Mouse (Mus musculus): ENCODE measurements at regions not wholly inside any gene's neighbourhood (a gene's known extent, or its start where the extent isn't known, plus 50 kb on each side); places are given as distances from the start of the nearest gene placed in this dataset.
A peak's percentile ranks its signal among the peaks of the same experiment; 100 is the strongest.

- no peak for DNase-seq (ENCODE audit: low read depth)
These were observed 53.2 kb upstream of the Dazl start for GRCm38 (mm10) chr17:50346451-50347192.

GRCm38 (mm10) chr17:50353818-50354217 lies 60.4 kb upstream of the Dazl start:
- peak; percentile 21 for DNase-seq (ENCODE audit: low read depth)

- no peak for DNase-seq (ENCODE audit: low read depth)
These were observed 60.9 kb upstream of the Dazl start for GRCm38 (mm10) chr17:50354357-50354756.

GRCm38 (mm10) chr17:50361657-50362233 lies 68.3 kb upstream of the Dazl start:
- no peak for DNase-seq (ENCODE audit: low read depth)

DNA sequence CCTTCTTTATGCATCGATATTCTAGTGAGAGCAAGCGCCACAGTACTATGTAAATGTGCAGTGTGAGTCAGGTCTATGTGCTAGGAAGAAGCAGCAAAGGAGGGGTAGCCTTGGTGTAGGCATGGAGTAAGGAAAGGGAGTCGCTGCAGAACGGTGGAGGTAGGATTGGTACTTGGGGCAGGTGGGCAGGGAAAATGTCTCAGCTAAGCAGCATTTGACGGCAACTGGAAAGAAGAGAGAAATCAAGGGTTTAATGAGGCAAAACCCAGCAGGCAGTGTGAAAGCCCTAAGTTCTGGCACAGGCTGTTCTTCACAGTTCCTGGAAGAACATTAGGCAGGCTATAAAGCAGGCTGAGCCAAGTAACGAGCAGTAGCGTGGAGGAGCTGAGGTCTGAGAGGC lies 72.0 kb upstream of the Dazl start:
- no peak for DNase-seq (ENCODE audit: low read depth)

DNA sequence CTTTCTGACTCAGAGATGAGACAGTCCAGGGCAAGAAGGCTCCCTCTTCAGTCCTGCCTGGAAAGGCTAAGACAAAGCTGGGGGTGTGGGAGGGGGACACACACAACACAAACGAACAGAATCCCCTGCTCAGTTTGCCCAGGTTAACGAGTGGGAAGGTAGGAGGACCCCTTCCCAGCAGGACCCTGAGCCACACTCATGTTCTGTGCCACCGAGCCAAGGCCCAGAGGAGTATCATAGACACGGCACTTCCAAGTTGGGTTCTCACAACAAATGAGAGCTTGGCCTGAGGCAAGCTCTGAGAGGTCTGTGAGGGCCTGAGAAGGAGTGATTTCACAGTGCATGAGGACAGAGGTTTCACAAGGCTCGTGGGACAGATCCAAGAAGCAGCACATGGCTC lies 72.7 kb upstream of the Dazl start:
- DNase-seq (ENCODE audit: low read depth), result no peak

DNA sequence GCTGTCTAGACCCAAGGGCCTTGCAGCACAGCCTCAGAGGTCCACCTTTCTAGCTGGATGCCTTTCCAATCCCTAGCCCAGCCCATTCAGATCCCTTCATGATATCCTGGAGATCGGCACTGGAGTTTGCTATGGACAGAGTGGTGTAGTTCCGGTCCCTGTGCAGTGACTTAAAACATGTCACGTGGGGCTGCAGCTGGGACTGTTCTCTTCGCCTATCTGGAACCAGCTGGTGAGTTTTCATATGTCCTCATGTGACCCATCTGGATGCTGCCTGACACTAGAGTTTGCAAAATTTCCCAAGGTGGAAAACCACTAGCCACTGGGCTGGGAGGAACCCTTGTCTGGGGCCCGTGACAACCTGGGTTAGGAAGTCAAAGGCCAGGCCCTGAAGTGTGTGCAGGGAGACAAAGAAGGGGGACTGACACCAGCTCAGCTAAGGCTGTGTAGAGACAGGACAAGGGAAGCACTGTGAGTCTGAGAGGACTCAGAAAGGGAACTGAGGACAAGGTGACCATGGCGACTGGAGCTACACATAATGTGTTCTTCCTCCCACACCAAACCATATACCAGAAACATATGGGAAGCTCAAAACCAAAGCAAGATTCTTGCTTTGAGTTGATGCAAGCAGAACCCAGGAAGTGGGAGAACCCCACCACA lies 75.9 kb upstream of the Dazl start:
- no peak for DNase-seq (ENCODE audit: low read depth)

GRCm38 (mm10) chr17:50370484-50370883 lies 77.0 kb upstream of the Dazl start:
- no peak for DNase-seq (ENCODE audit: low read depth)

GRCm38 (mm10) chr17:50373496-50374141 lies 80.2 kb upstream of the Dazl start:
- DNase-seq (ENCODE audit: low read depth), result no peak

GRCm38 (mm10) chr17:50375465-50375864 lies 82.0 kb upstream of the Dazl start:
- no peak for DNase-seq (ENCODE audit: low read depth)

- DNase-seq (ENCODE audit: low read depth), result no peak
These were observed 83.3 kb upstream of the Dazl start for GRCm38 (mm10) chr17:50376708-50377107.

- DNase-seq (ENCODE audit: low read depth), result no peak
These were observed 84.8 kb upstream of the Dazl start for GRCm38 (mm10) chr17:50378141-50378727.

DNA sequence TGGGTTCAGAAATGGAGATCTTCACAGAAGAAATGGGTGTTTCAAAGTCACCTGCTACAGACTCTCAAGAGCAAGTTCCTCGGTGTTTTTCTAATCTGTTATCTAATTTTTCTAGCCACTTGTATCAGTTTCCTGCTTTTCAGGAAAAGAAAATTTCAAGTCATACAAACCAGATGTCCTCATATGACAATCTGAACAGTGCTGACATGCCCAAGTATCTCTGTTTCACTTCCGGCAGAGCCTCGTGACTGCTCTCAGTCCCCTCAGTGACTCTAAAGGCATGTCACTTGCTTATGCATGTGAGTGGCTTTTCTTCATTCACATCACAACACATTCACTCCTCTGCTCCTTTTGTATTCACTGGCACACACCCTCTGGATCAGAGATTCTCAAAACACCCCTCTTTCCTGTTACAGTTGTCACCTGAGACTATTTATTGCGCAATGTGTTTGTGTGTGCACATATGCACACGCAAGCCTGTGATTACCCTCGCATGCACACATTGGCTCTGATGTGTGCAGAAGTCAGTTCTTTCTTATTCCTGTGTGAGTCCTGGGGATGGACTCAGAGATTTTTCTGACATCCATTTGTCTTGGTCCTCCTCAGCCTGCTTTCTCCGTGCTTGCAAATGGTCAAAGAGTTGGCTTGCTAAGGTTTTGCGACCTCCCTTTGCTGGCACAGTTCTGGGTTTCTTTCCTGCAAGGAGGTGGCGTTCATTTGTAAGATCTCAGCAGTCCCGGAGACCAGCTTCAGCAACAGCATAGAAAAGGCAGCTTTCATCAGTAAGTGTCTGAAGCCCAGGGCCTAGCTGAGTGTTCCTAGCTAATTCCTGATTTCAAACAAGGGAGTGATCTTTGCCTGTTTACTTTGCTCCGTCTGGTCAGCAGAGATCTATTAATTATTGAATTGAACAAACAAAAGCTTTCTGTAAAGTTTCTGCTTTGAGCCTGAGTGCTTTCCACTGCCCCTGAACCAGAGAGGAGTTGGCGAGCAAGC lies 95.6 kb upstream of the Dazl start:
- DNase-seq (ENCODE audit: low read depth), result peak; percentile 51

DNA sequence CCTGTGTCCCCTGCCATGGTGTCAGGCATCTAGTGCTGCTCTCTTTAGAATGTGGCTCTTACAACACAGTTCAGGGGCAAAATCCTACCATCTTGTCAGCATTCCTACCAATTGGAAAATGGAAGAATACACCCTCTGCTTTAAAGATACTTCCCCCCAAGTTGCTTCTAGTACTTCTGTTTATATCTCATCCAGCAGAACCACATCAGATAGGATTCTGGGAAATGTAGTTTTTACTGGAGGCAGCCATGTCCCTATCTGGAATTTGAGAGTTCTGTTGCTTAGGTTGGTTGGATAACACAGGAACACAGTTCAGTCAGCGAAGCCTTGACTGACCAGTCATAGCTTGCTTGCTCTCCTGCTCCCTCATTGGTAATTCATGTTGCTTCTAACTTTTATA lies 96.7 kb upstream of the Dazl start:
- DNase-seq (ENCODE audit: low read depth), result no peak

GRCm38 (mm10) chr17:50391207-50391606 lies 97.8 kb upstream of the Dazl start:
- no peak for DNase-seq (ENCODE audit: low read depth)

GRCm38 (mm10) chr17:50391996-50392395 lies 98.6 kb upstream of the Dazl start:
- DNase-seq (ENCODE audit: low read depth), result no peak

GRCm38 (mm10) chr17:50392428-50392827 lies 99.0 kb upstream of the Dazl start:
- no peak for DNase-seq (ENCODE audit: low read depth)

DNA sequence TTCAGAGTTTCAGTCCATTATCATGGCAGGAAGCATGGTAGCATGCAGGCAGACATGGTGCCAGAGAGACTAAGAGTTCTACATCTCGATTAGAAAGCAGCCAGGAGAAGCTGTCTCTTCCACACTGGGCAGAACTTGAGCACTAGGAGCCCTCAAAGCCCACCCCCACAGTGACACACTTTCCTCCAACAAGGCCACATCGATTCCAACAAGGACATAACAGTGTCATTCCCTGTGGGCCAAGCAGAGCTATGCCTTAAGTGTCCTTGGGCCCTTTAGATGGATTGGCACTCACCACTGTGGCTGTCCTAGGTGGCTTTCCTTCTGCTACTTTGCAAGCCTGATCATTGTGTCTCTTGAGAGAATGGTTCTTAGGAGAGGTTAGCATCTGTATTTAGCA lies 99.5 kb upstream of the Dazl start:
- DNase-seq (ENCODE audit: low read depth), result no peak

DNA sequence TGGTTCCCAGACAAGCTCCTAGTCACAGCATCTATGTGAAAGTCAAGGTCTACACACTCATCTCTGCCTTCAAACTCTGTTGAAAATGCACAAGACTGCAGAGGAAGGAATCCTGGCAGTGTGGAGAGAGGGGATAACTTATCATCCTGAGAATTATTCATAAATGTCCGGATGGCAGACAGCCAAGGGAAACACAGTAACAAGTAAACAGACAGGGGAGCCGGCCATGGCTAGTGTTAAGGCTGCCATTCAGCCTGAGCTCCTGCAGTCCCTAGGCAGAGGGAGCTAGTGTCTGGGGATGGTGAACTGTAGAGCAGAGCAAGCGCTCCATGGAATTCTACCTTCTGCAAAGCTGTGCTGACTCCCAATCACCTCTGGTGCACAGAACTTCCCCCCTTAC lies 100.3 kb upstream of the Dazl start:
- no peak for DNase-seq (ENCODE audit: low read depth)

- DNase-seq (ENCODE audit: low read depth), result no peak
These were observed 101.4 kb upstream of the Dazl start for GRCm38 (mm10) chr17:50394801-50395200.

GRCm38 (mm10) chr17:50395669-50396068 lies 102.2 kb upstream of the Dazl start:
- no peak for DNase-seq (ENCODE audit: low read depth)

Data from naive thymus-derived CD4-positive, alpha-beta T cell, adult 2 months (primary cell).